Mouse (Mus musculus): ENCODE measurements around the gene Acsbg1. TPM values are rescaled to one million over a fixed set of nuclear protein-coding genes. Genes with fewer than 3 reads are reported as not detected.
"Not testable (repeated sequence)": the region's sequence is repeated elsewhere in the genome, so short reads cannot be mapped to it uniquely, and the experiment has no call there.

Gene Acsbg1
- polyA plus RNA-seq, 1 experiment from 2014 or later, result 23.0 TPM

GRCm38 (mm10) chr9:54691241-54691805 is 29.7 kb upstream of the Acsbg1 start:
- 3% methylated on average over 31 of the region's 31 CpGs for WGBS
- Histone ChIP-seq H3K9ac (replicated peaks) (peak overlapping the region; percentile 22), H3K4me3 (peak overlapping the region; percentile 35), H3K4me2 (replicated peaks) (peak overlapping the region; percentile 55)
- not testable (repeated sequence) for H3K4me1 ChIP-seq; H3K9me3 ChIP-seq; H3K36me3 ChIP-seq; H3K27me3 ChIP-seq; H3K27ac ChIP-seq (replicated peaks)
- peak; percentile 46; the same call in 1 of the 2 replicates for ATAC-seq (replicated peaks)

DNA sequence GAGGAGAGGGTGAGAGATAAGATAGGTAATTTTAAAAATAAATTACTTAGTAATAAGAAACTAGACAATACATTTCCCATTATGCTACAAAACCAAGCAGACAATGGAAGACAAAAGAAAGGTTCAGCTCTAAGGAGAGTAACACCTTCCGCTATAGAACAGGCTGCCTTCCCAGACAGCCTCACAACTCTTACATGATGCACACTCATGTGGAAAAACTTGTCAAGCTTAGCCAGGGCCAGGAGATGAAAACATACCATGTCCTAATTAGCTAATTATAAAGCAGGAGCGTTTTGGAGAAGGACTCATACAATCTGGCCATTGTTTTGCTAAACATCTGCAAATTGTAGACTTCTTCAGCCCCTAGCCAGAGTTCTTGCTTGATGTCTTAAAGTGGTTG is 29.0 kb upstream of the Acsbg1 start:
- H3K4me1 ChIP-seq; H3K4me2 ChIP-seq (replicated peaks); H3K27ac ChIP-seq (replicated peaks); ATAC-seq (replicated peaks); H3K4me3 ChIP-seq; H3K9me3 ChIP-seq; H3K27me3 ChIP-seq; H3K9ac ChIP-seq (replicated peaks); H3K36me3 ChIP-seq: not testable (repeated sequence)
- WGBS, result 24% methylated on average over 2 of the region's 2 CpGs

DNA sequence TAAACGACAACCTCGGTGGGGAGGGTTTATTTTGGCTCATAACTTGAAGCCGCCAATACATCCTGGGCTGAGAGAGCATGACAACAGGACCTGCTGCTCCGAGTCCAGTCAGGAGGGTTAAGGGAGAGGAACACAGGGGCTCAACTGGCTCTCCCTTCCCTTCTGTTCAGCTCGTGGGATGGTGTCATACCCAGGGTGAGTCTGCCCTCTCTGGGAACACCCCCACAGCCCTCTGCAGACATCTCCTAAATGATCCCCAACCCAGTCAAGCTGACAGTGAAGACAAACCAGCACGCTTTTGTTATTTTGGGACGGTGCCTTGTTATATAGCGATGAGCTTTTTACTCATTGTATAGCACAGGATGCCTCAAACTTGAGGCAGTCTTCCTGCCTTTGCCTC is 27.8 kb upstream of the Acsbg1 start:
- no peak overlapping the region for H3K9ac ChIP-seq (replicated peaks)
- H3K9me3 ChIP-seq, result no peaks in the 10 kb centered on the region
- H3K36me3 ChIP-seq, result no peaks in the 10 kb centered on the region
- H3K27ac ChIP-seq (replicated peaks), result no peak overlapping the region
- WGBS, result 80% methylated on average over 8 of the region's 8 CpGs
- no peak overlapping the region for H3K4me2 ChIP-seq (replicated peaks)
- no peak for ATAC-seq (replicated peaks)
- H3K4me1 ChIP-seq, result peaks cover 8% of the 10 kb centered on the region
- no peaks in the 10 kb centered on the region for H3K27me3 ChIP-seq
- no peak overlapping the region for H3K4me3 ChIP-seq

- 66% methylated on average over 14 of the region's 14 CpGs for WGBS
- Histone ChIP-seq H3K4me2 (replicated peaks) (no peak overlapping the region), H3K9ac (replicated peaks) (no peak overlapping the region), H3K4me1 (peaks cover 8% of the 10 kb centered on the region), H3K4me3 (no peak overlapping the region), H3K9me3 (no peaks in the 10 kb centered on the region), H3K27me3 (no peaks in the 10 kb centered on the region), H3K27ac (replicated peaks) (no peak overlapping the region), H3K36me3 (no peaks in the 10 kb centered on the region)
- no peak for ATAC-seq (replicated peaks)
These were observed 25.9 kb upstream of the Acsbg1 start for GRCm38 (mm10) chr9:54687246-54688236.

DNA sequence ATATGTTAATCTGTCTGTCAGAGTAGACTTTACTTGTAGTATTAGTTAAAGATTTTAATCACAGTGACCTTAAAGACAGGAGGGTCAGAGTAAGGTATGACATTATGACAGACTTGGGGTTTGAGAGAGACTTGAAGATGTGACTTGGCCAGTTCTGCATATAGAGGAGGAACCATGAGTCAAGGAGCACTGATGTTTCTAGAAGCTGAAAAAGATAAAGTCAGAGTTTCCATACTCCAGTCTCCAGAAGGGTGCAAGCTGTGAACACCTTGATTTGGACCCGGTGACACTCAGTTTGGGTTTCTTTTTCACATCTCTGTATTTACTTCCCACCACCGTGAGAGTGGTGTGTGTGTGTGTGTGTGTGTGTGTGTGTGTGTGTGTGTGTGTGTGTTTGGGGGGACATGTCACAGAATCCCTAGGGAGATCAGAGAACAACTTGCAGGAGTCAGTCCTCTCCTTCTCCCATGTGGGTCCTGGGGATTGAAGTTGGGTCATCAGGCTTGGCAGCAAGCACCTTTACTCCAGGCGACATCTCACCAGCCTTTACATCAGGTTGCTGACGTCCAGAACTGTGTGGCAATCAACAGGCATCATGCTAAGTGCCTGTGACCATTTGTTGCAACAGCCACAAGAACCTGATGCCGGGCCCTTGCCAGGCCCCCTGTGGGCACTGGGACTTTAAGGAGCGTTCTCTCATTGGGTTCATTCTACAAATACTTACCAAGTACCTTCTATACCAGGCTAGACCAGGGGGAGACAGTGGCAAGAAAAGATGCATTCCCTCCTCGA is 22.3 kb upstream of the Acsbg1 start:
- Histone ChIP-seq H3K9ac (replicated peaks) (no peak overlapping the region), H3K36me3 (no peaks in the 10 kb centered on the region), H3K4me3 (no peak overlapping the region), H3K4me1 (no peaks in the 10 kb centered on the region; the same call in 1 of the 2 replicates), H3K4me2 (replicated peaks) (no peak overlapping the region), H3K27ac (replicated peaks) (no peak overlapping the region), H3K9me3 (no peaks in the 10 kb centered on the region), H3K27me3 (no peaks in the 10 kb centered on the region)
- ATAC-seq (replicated peaks), result no peak
- WGBS, result 74% methylated on average over 7 of the region's 7 CpGs

DNA sequence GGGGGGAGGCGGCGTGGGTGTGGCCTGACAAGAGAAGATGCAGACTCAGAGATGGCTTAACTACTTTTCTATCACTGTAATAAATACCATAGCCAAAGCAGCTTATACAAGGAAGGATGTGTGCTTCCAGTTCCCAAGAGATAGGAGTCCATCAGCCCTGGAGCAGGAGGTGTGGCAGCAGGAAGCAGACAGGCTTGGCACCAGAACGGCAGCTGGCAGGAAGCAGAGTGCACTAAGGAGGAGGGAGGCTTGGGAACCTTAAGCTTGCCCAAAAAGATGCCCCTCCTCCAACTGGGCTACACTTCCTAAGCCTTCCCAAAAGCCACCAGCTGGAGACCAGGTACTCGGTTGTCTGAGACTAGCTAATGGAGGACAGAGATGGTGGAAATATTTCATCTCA is 21.2 kb upstream of the Acsbg1 start:
- ATAC-seq (replicated peaks), result no peak
- no peaks in the 10 kb centered on the region for H3K36me3 ChIP-seq
- H3K4me2 ChIP-seq (replicated peaks), result no peak overlapping the region
- H3K9ac ChIP-seq (replicated peaks), result no peak overlapping the region
- no peaks in the 10 kb centered on the region; the same call in 1 of the 2 replicates for H3K4me1 ChIP-seq
- 64% methylated on average over 4 of the region's 4 CpGs for WGBS
- H3K4me3 ChIP-seq, result no peak overlapping the region
- no peaks in the 10 kb centered on the region for H3K27me3 ChIP-seq
- H3K27ac ChIP-seq (replicated peaks), result no peak overlapping the region
- no peaks in the 10 kb centered on the region for H3K9me3 ChIP-seq

- no peak overlapping the region for H3K27ac ChIP-seq (replicated peaks)
- no peaks in the 10 kb centered on the region for H3K36me3 ChIP-seq
- WGBS, result 1% methylated on average over 14 of the region's 14 CpGs
- H3K4me2 ChIP-seq (replicated peaks), result peak overlapping the region; percentile 48
- H3K4me3 ChIP-seq, result peak overlapping the region; percentile 25
- peak overlapping the region; percentile 31; the same call in 1 of the 2 replicates for H3K9ac ChIP-seq (replicated peaks)
- H3K9me3 ChIP-seq, result no peaks in the 10 kb centered on the region
- peak; percentile 77 for ATAC-seq (replicated peaks)
- H3K4me1 ChIP-seq, result 0 out of 2 replicates have a peak, but pooled peaks cover 2% of the 10 kb centered on the region
- H3K27me3 ChIP-seq, result no peaks in the 10 kb centered on the region
These were observed 14.9 kb upstream of the Acsbg1 start for GRCm38 (mm10) chr9:54676531-54676986.

- Histone ChIP-seq H3K4me2 (replicated peaks) (no peak overlapping the region), H3K4me3 (no peak overlapping the region), H3K9ac (replicated peaks) (no peak overlapping the region), H3K27ac (replicated peaks) (no peak overlapping the region), H3K9me3 (no peaks in the 10 kb centered on the region), H3K36me3 (no peaks in the 10 kb centered on the region), H3K27me3 (no peaks in the 10 kb centered on the region), H3K4me1 (0 out of 2 replicates have a peak, but pooled peaks cover 2% of the 10 kb centered on the region)
- 86% methylated on average over 13 of the region's 13 CpGs for WGBS
- ATAC-seq (replicated peaks), result no peak
These were observed 12.2 kb upstream of the Acsbg1 start for GRCm38 (mm10) chr9:54673887-54674286.

- Histone ChIP-seq H3K36me3 (no peaks in the 10 kb centered on the region), H3K27ac (replicated peaks) (no peak overlapping the region), H3K9me3 (no peaks in the 10 kb centered on the region), H3K27me3 (no peaks in the 10 kb centered on the region), H3K4me1 (0 out of 2 replicates have a peak, but pooled peaks cover 2% of the 10 kb centered on the region), H3K4me3 (no peak overlapping the region), H3K4me2 (replicated peaks) (no peak overlapping the region), H3K9ac (replicated peaks) (no peak overlapping the region)
- WGBS, result 88% methylated on average over 3 of the region's 3 CpGs
- ATAC-seq (replicated peaks), result no peak
These were observed 10.3 kb upstream of the Acsbg1 start for GRCm38 (mm10) chr9:54671962-54672361.

DNA sequence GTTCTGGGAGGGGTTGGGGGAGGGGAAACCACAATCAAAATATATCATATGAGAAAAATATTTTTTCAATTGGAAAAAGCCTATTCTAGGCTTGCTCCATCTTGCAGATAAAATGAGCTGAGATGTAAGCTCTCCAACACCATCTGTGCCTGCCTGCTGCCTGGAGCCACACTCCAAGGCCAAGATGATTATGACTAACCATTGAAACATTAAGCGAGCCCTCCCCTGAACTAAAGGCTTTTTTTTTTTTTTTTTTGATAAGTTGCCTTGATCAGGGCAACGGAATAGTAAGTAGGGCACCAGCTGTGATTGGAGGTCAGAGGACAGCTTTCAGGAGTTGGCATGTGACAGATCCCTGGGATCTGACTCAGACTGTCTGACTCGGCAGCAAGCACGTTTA is 6.8 kb upstream of the Acsbg1 start:
- Histone ChIP-seq H3K4me2 (replicated peaks) (no peak overlapping the region), H3K9ac (replicated peaks) (no peak overlapping the region), H3K27me3 (no peaks in the 10 kb centered on the region), H3K9me3 (no peaks in the 10 kb centered on the region), H3K4me3 (no peak overlapping the region), H3K36me3 (no peaks in the 10 kb centered on the region), H3K27ac (replicated peaks) (peak overlapping the region; percentile 49; the same call in 1 of the 2 replicates), H3K4me1 (0 out of 2 replicates have a peak, but pooled peaks cover 4% of the 10 kb centered on the region)
- WGBS, result 54% methylated on average over 4 of the region's 4 CpGs
- no peak for ATAC-seq (replicated peaks)

DNA sequence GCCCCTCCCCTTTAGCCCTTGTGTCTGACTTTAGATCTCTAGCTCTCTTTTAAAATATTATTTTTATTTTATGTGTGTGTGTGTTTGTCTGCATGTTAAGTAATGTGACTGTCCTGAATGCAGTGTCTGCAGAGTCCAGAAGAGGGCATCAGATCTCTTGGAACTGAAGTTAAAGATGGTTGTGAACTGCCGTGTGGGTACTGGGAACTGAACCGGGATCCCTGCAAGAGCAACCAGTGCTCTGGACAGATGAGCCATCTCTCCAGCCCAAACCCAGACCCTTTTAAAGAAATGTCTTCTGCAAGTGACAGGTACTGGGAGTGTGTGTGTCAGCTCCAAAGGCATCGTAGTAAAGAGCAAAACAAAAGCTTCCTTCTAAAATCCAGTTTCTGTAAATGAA is 4.4 kb upstream of the Acsbg1 start:
- no peak for ATAC-seq (replicated peaks)
- H3K36me3 ChIP-seq, result no peaks in the 10 kb centered on the region
- no peak overlapping the region for H3K4me2 ChIP-seq (replicated peaks)
- no peak overlapping the region for H3K27ac ChIP-seq (replicated peaks)
- peaks cover 18% of the 10 kb centered on the region for H3K4me1 ChIP-seq
- no peaks in the 10 kb centered on the region for H3K9me3 ChIP-seq
- no peak overlapping the region for H3K9ac ChIP-seq (replicated peaks)
- H3K27me3 ChIP-seq, result no peaks in the 10 kb centered on the region
- 96% methylated on average over 3 of the region's 3 CpGs for WGBS
- no peak overlapping the region for H3K4me3 ChIP-seq

- no peaks in the 10 kb centered on the region for H3K36me3 ChIP-seq
- no peak overlapping the region for H3K4me3 ChIP-seq
These were observed 2.7 kb upstream of the Acsbg1 start for GRCm38 (mm10) chr9:54664358-54664757.

More at GRCm38 (mm10) chr9:54664358-54664757, 2.7 kb upstream of the Acsbg1 start:
- Histone ChIP-seq H3K9ac (replicated peaks) (no peak overlapping the region), H3K9me3 (no peaks in the 10 kb centered on the region), H3K27ac (replicated peaks) (no peak overlapping the region), H3K4me1 (peaks cover 18% of the 10 kb centered on the region), H3K27me3 (no peaks in the 10 kb centered on the region), H3K4me2 (replicated peaks) (no peak overlapping the region)
- ATAC-seq (replicated peaks), result no peak
- WGBS, result 66% methylated on average over 9 of the region's 9 CpGs

Measured in forebrain, embryonic 15.5 days (tissue).